Mouse (Mus musculus) heart, postnatal 4 days (tissue): ENCODE results near the gene Znrd1. TPM values are rescaled to one million over a fixed set of nuclear protein-coding genes. Genes with fewer than 3 reads are reported as not detected.
A peak's percentile ranks its signal among the peaks of the same experiment; 100 is the strongest.
"Not testable (repeated sequence)": the region's sequence is repeated elsewhere in the genome, so short reads cannot be mapped to it uniquely, and the experiment has no call there.

Experiments used
- DNase-seq: peaks from one replicate; pipeline ENCODE4 v3.0.0; 2021
- total RNA-seq, 2 experiments: library from RNA; stranded (reverse); gene quantifications; 2 replicates each; pipeline ENCODE4 v1.2.3; 2021

The Znrd1 gene
- 10 to 100 TPM; 24.9 to 29.3 TPM for total RNA-seq

DNA sequence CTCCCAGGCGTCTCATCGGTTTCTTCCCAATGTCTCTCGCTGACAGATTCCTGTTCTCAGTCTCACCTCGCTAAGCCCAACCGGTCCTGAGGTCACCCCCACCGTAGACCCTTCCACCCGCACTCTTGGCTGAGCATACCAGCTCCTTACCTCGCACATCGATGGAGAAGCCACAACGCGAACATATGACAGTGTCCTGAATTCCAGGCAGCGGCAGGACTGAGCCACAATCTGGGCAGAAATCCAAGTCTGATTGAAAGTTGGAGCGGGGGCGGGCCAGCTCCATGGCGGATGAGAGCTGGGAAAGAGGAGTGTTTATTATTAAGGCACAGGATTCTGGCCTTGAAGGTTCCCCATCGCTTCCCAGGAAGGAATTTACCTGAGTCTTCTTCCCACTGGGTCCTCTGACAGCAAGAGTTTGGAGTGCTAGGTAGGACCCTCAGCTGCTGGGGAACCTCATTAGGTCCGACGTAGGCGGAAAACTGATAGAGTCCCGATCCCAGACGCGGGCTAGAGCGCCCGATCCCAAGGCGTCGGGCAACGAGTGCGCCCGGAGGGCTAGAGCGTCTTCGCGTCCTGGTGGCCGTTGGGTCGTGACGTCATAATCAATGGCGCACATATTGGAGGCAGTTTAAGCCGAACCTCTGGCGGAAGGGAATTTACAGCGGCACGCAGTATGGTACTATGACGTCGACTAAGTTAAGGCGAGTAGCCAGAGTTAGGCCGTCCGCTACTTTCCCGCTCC lies at the start of gene Znrd1, which contains the start of gene Znrd1as:
Gene Znrd1, minus strand, starts transcription at position 561 of the 745 bp plus-strand sequence.
Gene Znrd1as, plus strand, starts transcription at position 594 of the 745 bp plus-strand sequence.
- peak; percentile 94 for DNase-seq

GRCm38 (mm10) chr17:37003366-37003765 lies 45.0 kb upstream of the Znrd1 start:
- DNase-seq: no peak

GRCm38 (mm10) chr17:37002364-37003330 lies 44.3 kb upstream of the Znrd1 start:
- DNase-seq: peak; percentile 66

DNA sequence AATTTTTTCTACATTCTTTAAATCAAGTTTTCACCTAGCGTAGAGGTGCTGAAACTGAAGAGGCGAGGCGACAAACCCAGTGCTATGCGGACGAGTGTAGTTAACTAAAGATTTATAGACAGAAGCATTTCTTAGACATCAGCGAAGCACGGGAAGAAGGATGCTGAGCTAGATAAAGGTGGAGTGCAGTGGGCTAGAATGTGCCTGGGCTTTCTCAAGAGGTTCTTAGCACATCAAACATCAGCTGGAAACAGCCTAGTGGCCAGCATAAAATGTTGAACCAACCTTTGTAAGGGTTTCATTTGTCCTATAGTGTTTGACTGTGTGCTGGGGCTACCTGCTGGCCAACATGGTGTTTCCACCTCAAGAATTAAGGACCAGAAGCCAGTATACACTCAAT lies 42.5 kb upstream of the Znrd1 start, which contains the start of gene Zfp57:
Gene Zfp57, plus strand, starts transcription at position 301 of the 400 bp plus-strand sequence.
- DNase-seq: no peak

DNA sequence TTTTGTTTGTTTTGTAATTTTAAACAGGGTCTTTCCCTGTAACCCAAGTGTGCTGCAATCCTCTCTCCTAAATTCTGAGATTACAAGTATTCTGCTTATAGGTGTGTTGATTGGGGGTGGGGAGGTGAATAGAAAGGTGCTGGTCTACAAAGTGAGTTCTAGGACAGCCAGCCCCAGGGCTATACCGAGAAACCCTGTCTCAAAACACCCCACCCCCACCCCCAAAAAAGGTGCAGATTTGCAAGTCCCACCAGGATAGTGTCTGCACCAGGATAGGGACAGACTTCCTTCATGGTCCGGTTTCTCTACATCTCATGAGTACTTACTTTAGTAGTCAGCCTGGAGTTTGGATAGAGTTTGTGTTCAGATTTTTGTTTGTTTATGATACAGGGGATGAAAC lies 40.1 kb upstream of the Znrd1 start:
- DNase-seq: no peak

DNA sequence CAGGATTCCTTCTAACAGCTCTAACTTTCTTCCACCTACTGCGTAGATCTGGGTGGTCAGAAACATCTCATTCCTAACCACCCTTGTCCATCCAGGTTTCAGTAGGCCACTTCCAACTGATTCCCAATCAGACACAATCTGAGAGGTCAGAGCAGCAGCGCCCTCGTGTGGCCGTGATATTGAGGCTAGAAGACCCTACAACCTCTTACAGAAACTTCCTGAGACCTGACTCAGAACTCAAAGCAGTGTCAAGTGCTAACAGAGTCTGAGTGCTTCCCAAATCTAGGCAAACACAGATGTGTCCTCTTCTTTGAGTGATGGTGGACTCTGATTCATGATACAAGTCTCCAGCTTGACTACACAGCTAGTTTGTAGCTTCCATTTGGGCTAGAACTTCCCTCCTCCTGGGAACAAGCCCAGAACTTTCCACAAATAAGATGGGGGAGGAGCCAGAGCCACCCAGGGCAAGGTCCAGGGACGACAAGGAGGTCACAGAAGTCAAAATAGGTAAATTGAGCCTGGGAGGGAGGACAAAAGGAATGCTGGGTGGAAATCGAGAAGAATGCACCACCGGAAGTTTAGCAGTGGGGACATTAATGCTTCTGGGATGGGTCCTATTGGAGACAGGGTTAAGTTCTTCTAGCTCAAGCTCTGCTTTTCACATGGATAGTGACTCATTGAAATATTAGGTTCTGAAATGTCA lies 38.8 kb upstream of the Znrd1 start:
- peak; percentile 86 for DNase-seq

DNA sequence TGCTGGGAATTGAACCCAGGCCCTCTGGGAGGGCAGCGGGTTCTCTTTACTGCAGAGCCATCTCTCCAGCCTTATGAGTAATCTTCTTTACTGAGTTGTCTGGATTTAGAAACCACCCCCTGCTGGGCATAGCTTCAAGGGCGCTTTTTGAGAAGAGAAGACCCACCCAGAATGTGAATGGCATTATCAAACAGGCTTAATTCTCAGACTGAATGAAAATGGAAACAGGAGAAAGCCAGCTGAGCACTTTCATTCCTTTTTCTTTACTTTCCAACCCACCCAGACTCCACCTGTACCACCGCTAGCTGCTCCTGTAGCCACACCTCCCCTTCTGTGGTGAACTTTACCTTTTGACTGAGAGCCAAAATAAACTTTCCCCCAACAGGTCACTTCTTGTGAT lies 37.1 kb upstream of the Znrd1 start:
- no peak for DNase-seq

GRCm38 (mm10) chr17:36994528-36994927 lies 36.2 kb upstream of the Znrd1 start:
- no peak for DNase-seq

- no peak for DNase-seq
These were observed 35.5 kb upstream of the Znrd1 start for GRCm38 (mm10) chr17:36993770-36994325.

DNA sequence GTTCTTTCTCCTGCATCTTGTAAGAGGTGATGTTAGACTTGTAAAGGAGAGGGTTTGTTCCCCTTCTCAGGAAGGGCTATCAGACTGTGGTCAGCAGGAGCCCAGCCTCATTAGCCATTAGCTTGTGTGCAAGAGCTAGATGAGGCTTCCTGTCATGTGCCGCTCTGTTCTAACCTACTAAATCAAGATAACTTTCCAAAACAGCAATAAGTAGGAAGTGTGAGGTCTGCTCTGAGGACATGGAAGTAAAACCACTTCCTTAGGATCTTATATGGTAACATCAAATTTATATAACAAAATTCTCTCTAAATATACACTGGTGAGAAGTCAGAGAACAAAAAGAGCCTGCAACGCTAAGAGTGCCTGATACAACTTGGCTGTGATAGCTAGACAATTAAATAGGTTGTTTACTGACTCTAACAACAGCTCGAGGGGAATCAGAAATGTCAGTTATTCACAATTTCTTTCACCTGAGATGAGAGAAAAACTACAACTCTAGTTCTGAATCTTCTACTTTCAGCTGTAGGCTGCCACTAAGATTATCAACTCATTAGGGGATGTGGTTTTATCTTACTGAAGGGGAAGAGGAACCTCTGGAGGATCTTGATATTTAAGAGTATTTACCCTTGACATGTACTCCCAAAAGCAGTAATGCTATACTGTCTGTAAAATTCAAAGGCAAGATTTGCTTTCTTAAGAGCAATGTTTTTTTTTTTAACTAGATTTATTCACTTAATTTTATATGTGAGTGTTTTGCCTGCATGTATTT lies 34.2 kb upstream of the Znrd1 start:
- no peak for DNase-seq

DNA sequence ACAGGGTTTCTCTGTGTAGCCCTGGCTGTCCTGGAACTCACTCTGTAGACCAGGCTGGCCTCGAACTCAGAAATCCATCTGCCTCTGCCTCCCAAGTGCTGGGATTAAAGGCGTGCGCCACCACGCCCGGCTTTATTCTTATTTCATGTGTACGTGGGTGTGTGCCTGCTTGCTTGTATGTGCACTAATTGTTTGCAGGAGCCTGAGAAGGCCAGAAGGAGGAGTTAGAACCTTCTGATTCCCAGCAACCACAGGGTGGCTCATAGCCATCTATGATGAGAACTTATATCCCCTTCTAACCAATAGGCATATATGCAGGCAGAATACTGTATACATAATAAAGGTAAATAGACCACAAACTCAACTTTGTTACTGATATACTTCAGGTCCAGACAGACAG lies 32.3 kb upstream of the Znrd1 start:
- DNase-seq: not testable (repeated sequence)

GRCm38 (mm10) chr17:36989437-36989836 lies 31.1 kb upstream of the Znrd1 start, which contains the start of gene H2-M5:
Gene H2-M5 (minus strand): TSS chr17:36989537.
- DNase-seq: no peak

GRCm38 (mm10) chr17:36988475-36988874 lies 30.1 kb upstream of the Znrd1 start:
- no peak for DNase-seq

DNA sequence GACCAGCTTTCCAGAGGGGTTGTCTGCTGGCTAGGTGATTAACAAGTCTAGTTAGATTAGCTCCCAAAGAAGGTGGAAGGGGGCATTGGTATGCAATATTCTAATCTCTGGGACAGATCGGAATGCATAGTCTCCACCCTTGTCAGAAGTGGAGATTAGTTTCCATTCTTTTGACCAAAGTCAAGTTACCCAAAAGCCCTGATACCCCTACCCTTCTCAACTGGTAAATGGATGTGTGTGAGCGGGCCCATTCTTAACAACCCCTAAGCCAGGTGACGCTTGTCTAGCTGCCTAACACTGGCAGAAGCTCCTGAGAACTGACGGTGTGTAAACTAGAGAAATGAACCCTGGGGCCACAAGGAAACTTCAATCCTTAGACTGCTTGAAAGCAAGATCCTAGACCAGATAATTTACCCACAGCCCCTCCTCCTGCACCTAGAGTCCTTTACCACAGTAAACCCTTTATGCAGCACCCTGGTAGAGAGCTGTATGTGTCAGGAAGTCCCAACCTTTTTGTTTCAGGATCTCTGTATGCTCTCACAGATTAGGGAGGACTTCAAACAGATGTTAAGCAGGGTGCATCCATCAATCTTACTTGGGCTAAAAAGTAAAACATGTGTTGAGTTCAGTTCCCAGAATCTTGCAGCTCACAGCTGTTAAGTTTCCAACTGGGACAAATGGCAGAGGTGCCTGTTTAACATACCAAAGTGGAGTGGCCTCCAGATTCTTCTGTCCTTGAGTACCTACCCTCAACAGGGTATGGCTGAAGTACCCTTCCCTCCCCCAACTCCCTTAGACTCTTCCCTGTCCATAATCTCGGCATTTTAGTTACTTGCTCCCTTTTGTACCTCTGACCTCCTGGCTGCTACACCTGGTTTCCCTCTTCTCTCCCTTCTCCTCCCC lies 24.1 kb upstream of the Znrd1 start:
- no peak for DNase-seq

- DNase-seq: no peak
These were observed 23.5 kb upstream of the Znrd1 start for GRCm38 (mm10) chr17:36981845-36982244.

DNA sequence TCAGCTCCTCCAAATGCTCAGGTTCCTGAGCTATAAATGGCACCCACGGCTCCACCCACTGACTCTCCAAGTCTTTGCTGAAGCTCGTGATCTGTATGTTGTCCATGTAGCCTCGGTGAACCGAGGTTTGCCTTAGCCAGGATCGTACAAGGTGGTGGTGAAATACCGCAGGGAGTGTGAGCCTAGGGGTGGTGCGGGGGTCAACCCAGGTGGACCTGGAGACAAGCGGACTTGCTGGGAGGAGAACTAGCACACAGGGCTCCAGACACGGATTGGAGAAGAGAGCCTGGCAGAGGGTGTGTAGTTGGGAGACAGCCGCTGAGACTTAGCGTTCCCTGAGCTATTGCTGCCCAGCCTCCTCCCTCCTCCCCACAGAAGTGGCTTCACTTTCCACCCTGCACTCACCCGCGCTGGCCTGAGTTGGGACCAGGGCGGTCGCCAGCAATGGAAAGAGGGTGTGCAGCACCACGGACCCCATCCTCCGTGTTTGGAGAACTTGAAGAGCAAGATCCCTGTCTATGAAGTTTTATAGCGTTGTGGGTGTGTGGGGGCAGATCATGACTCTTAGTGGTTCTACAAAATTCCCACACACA lies 23.0 kb upstream of the Znrd1 start, which contains the start of gene 2410137M14Rik:
Gene 2410137M14Rik, minus strand, starts transcription at position 17 of the 593 bp plus-strand sequence.
- peak; percentile 10 for DNase-seq

DNA sequence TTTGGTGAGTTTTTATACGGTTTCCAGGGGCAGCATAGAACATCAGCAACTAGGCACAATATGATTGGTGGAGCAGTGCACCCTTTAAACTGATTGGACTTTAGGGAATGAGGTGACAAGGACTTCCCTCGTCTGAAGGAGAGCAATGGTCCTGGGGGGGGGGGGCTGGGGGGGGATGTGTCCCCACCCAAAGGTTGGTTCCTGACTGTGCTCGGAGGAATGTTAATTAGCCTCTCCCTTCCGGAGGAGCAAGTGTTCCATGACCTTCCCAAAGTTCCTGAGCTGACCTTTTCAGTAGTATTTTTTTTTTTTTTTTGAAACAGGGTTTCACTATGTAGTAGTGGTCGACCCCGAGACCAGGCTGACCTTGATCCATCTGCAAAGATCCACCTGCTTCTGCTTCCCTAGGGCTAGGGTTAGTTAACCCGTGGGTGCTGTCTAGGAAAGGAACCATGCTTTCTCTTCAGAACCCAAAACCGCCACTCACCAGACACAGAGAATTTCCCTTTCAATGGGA lies 15.0 kb upstream of the Znrd1 start:
- DNase-seq: no peak

GRCm38 (mm10) chr17:36972791-36973190 lies 14.4 kb upstream of the Znrd1 start:
- no peak for DNase-seq

- DNase-seq: no peak
These were observed 13.0 kb upstream of the Znrd1 start for GRCm38 (mm10) chr17:36971172-36971850.
